Mouse (Mus musculus): ENCODE measurements at regions not wholly inside any gene's neighbourhood (a gene's known extent, or its start where the extent isn't known, plus 50 kb on each side); places are given as distances from the start of the nearest gene placed in this dataset.
"Not testable (repeated sequence)": the region's sequence is repeated elsewhere in the genome, so short reads cannot be mapped to it uniquely, and the experiment has no call there.

DNA sequence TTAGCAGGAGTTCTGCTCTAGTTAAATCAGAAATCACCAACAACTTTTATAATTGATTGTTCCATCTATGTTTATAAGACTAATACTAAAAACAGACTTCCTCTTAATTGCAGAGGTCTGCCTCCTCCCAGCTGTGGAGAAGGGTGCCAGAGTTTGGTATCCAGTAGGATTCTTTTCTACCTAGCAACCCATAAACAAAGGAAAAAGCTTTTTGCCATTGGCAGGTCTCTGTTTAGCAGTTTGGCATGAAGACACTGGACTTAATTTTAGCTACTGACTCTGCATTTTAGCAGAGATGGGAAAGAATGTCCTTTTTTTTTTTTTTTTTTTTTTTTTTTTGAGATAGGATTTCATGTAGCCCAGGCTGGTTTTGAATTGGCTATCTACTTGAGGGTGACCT, 1628.4 kb downstream of the A830018L16Rik start:
- Histone ChIP-seq H3K9ac (ENCODE audit: low read depth, low read length) (no peak overlapping the region), H3K4me3 (ENCODE audit: low read depth, low read length) (no peak overlapping the region), H3K36me3 (ENCODE audit: control insufficient read depth, insufficient read depth) (no peaks in the 10 kb centered on the region), H3K9me3 (replicated peaks; ENCODE audit: control insufficient read depth, low read length) (no peaks in the 10 kb centered on the region), H3K4me2 (ENCODE audit: low read depth, low read length) (no peak overlapping the region), H3K27me3 (ENCODE audit: control insufficient read depth, insufficient read depth, low read depth, low read length) (no peaks in the 10 kb centered on the region), H3K27ac (ENCODE audit: low read length) (no peak overlapping the region), H3K4me1 (ENCODE audit: control insufficient read depth, low read depth, low read length) (no peaks in the 10 kb centered on the region)
- no peak for ATAC-seq (ENCODE audit: low read depth)

- no peak overlapping the region for H3K4me3 ChIP-seq (ENCODE audit: low read depth, low read length)
- H3K27ac ChIP-seq (ENCODE audit: low read length), result no peak overlapping the region
- H3K9me3 ChIP-seq (replicated peaks; ENCODE audit: control insufficient read depth, low read length), result no peaks in the 10 kb centered on the region
- 15% methylated on average over 17 of the region's 17 CpGs for WGBS (ENCODE audit: insufficient replicate concordance)
- H3K27me3 ChIP-seq (ENCODE audit: control insufficient read depth, insufficient read depth, low read depth, low read length), result no peaks in the 10 kb centered on the region
- no peak for ATAC-seq (ENCODE audit: low read depth)
- H3K4me1 ChIP-seq (ENCODE audit: control insufficient read depth, low read depth, low read length), result no peaks in the 10 kb centered on the region; the same call in 1 of the 2 replicates
- no peak overlapping the region for H3K4me2 ChIP-seq (ENCODE audit: low read depth, low read length)
- no peaks in the 10 kb centered on the region for H3K36me3 ChIP-seq (ENCODE audit: control insufficient read depth, insufficient read depth)
- no peak overlapping the region for H3K9ac ChIP-seq (ENCODE audit: low read depth, low read length)
Measured at GRCm38 (mm10) chr1:13050140-13050775, 1636.4 kb downstream of the A830018L16Rik start.

DNA sequence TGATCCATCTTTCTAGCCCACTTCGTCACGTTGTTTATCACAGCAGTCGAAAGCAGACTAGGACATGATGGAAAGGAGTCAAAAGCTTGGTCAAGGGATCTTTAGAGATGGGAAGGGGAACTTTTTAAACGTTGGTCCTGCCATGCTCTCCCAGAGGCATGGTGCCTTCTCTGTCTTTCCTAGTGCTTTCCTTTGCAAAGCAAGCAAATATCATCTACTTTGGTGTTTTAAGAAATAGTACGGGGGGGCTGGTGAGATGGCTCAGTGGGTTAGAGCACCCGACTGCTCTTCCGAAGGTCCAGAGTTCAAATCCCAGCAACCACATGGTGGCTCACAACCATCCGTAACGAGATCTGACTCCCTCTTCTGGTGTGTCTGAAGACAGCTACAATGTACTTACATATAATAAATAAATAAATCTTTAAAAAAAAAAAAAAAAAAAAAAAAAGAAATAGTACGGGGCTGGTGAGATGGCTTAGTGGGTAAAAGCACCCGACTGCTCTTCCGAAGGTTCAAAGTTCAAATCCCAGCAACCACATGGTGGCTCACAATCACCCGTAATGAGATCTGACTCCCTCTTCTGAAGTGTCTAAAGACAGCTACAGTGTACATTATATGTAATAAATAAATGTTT, 1637.6 kb downstream of the A830018L16Rik start:
- H3K27me3 ChIP-seq (ENCODE audit: control insufficient read depth, insufficient read depth, low read depth, low read length); H3K9ac ChIP-seq (ENCODE audit: low read depth, low read length); H3K9me3 ChIP-seq (replicated peaks; ENCODE audit: control insufficient read depth, low read length); H3K4me3 ChIP-seq (ENCODE audit: low read depth, low read length); H3K27ac ChIP-seq (ENCODE audit: low read length); H3K4me2 ChIP-seq (ENCODE audit: low read depth, low read length); H3K4me1 ChIP-seq (ENCODE audit: control insufficient read depth, low read depth, low read length); ATAC-seq (ENCODE audit: low read depth); H3K36me3 ChIP-seq (ENCODE audit: control insufficient read depth, insufficient read depth): not testable (repeated sequence)
- WGBS (ENCODE audit: insufficient replicate concordance), result 55% methylated on average over 11 of the region's 13 CpGs

GRCm38 (mm10) chr1:13052067-13052460, 1638.2 kb downstream of the A830018L16Rik start:
- Histone ChIP-seq H3K27me3 (ENCODE audit: control insufficient read depth, insufficient read depth, low read depth, low read length) (no peaks in the 10 kb centered on the region), H3K9ac (ENCODE audit: low read depth, low read length) (no peak overlapping the region), H3K27ac (ENCODE audit: low read length) (no peak overlapping the region), H3K9me3 (replicated peaks; ENCODE audit: control insufficient read depth, low read length) (no peaks in the 10 kb centered on the region), H3K4me2 (ENCODE audit: low read depth, low read length) (peak overlapping the region; percentile 39), H3K36me3 (ENCODE audit: control insufficient read depth, insufficient read depth) (no peaks in the 10 kb centered on the region), H3K4me1 (ENCODE audit: control insufficient read depth, low read depth, low read length) (no peaks in the 10 kb centered on the region; the same call in 1 of the 2 replicates), H3K4me3 (ENCODE audit: low read depth, low read length) (no peak overlapping the region; the same call in 1 of the 2 replicates)
- 8% methylated on average over 7 of the region's 7 CpGs for WGBS (ENCODE audit: insufficient replicate concordance)
- ATAC-seq (ENCODE audit: low read depth), result no peak

DNA sequence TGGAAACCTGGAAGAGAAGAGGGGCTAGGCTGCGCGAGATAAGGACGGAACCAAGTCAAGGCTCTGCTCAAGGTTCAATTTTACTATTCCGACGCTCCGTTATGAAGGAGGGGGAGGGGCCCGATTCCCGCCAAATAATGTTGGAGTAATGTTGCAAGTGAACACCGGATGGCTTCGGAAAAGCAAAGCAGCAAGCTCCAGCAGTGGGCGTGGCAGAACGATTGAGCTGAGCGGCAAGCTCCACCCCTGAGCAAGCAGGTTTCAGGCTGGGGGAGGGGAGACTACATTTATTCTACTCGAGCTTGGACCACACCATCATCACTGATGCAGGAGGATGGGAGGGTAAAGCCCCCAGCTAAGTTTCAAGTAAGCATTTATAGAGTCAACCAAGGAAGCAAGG, 1643.8 kb downstream of the A830018L16Rik start:
- no peaks in the 10 kb centered on the region for H3K4me1 ChIP-seq (ENCODE audit: control insufficient read depth, low read depth, low read length)
- H3K9me3 ChIP-seq (replicated peaks; ENCODE audit: control insufficient read depth, low read length), result no peaks in the 10 kb centered on the region
- no peak for ATAC-seq (ENCODE audit: low read depth)
- H3K9ac ChIP-seq (ENCODE audit: low read depth, low read length), result no peak overlapping the region
- WGBS (ENCODE audit: insufficient replicate concordance), result 31% methylated on average over 14 of the region's 14 CpGs
- H3K27me3 ChIP-seq (ENCODE audit: control insufficient read depth, insufficient read depth, low read depth, low read length), result no peaks in the 10 kb centered on the region
- H3K27ac ChIP-seq (ENCODE audit: low read length), result no peak overlapping the region
- H3K4me2 ChIP-seq (ENCODE audit: low read depth, low read length), result no peak overlapping the region
- no peaks in the 10 kb centered on the region for H3K36me3 ChIP-seq (ENCODE audit: control insufficient read depth, insufficient read depth)
- no peak overlapping the region for H3K4me3 ChIP-seq (ENCODE audit: low read depth, low read length)

GRCm38 (mm10) chr1:13059616-13060320, 1645.9 kb downstream of the A830018L16Rik start:
- Histone ChIP-seq H3K4me3 (ENCODE audit: low read depth, low read length) (no peak overlapping the region), H3K4me1 (ENCODE audit: control insufficient read depth, low read depth, low read length) (no peaks in the 10 kb centered on the region), H3K4me2 (ENCODE audit: low read depth, low read length) (no peak overlapping the region), H3K9me3 (replicated peaks; ENCODE audit: control insufficient read depth, low read length) (no peaks in the 10 kb centered on the region), H3K27ac (ENCODE audit: low read length) (no peak overlapping the region), H3K36me3 (ENCODE audit: control insufficient read depth, insufficient read depth) (no peaks in the 10 kb centered on the region), H3K9ac (ENCODE audit: low read depth, low read length) (no peak overlapping the region), H3K27me3 (ENCODE audit: control insufficient read depth, insufficient read depth, low read depth, low read length) (no peaks in the 10 kb centered on the region)
- ATAC-seq (ENCODE audit: low read depth), result no peak
- 49% methylated on average over 6 of the region's 6 CpGs for WGBS (ENCODE audit: insufficient replicate concordance)
